Mouse (Mus musculus): ENCODE measurements around the gene Ndufa11.

Gene Ndufa11

DNA sequence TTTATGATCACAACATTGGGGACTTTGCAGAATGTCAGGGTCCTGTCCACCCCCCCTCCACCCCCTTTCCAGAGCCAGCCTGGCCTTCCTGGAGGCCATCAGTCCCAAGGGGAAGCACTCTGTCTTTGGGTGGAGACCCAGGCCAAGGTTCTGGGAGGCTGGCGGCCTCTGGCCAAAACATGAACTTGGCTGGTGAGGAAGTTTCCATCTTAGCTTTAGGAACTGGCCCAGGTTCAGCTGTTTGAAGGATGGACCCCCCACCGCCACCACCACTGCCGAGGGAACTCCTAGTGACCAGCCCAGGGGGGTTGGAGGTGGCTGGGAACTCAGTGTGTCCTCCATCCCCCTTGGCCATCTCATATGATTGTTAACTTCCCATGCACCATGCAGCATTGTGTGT is 43.5 kb downstream of the Ndufa11 start:
- no peak for DNase-seq

DNA sequence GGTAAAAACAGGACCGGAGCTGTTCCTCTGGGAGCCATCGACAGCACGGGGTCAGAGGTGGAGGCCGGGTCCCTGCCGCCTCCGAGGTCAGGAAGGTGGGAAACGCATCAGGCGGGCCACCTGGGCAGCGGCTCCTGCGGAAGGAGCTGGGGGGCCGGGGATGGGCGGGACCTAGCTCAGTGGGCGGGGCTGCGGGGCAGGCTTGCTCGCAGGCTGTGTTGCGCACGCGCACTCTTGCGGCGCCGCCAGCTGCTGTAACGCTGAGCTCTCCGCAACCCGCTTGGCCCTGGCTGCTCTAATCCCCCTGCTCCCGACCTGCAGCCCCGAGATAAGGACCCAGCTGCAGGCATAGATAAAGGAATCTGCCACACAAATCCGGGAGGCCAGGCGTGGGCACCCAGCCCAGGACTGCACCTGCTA is 44.4 kb downstream of the Ndufa11 start:
- DNase-seq: peak; percentile 94

DNA sequence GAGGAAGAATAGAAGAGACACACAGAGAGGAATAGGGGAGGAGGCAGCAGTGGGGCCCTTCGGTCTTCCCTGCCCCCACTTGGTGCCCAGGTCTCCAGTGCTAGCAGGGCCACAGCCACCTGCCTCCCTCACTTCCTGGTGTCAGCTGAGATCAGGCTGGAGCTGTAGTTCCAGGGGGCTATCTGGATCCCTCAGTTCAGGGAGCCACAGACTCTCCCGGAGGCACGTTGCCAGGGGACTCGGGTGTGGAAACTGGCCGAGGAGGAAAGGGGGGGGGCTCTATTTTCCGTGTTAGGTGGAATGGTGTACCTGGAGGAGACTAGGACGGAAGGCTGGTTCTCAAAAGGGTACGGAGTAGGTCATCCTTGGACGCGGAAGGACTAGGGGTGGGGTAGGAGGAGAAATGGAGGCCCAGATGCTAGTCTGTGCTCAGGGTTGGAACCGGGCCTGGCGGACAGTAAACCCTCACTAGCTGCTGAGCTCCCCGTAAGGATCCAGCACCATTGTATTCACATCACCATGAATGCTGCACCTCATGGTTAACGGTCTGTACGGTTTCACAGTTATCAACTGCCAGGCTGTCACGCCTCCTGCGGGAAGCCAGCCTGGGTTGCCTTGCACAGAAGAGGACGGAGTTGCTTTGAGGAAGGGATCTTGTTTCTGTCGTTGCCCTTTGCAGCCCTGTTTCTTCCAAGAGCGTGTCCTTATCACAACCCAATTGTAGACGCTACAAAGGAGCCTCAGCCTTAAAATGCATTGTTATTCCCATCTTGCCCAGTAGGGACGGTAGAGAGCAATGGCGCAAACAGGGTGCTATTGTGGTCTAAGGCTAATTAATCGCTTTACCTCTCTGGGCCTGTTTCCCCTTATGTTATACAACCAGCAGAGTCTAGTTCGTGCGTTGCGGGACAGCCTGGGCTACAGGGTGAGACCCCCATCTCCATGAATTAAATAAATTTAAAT is 45.5 kb downstream of the Ndufa11 start:
- peak; percentile 72 for DNase-seq

- DNase-seq: no peak
Observed at GRCm38 (mm10) chr17:56763741-56764250, 46.2 kb downstream of the Ndufa11 start.

DNA sequence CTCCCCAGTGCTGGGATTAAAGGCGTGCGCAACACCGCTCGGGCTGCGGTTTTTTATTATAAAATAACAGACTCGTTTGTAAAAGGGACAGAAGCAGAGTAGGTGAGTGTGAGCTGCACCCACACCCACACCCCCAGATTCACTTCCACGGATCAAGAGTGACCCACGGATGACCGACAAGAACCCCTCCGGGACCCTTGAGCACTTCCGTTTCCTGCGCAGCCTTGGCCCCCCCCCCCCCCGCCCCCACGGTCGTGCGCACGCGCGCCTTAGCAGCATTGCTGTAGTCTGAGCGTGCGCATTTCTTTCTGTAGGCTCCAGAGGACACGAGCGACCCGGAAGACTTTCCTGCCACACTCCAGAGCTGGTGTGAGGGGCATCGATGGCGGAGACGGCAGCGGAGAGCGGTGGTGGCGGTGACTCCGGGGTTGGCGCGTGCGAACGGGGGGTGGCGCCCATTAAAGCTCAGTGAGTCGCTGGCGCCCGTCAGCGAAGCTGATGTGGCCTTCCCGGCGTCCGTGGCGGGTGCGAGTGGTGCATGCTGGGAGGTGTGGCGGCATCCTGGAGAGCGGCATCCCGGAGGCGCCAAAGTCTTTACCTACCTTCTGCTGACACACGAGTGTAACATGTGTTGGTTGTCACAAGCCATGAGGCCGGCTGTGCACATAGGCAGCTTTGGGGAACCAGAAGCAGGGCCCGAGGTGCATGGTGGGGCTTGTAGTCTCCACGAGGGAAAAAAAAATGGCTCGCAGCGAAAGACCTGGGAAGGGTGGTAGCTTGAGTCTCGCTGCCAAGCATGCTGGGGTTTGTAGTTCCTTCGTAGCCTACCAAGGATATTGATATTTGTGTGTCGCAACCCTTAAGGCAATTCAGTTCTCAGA is 47.1 kb downstream of the Ndufa11 start, which contains the start of gene Dus3l:
Gene Dus3l, plus strand, starts transcription at position 284 of the 881 bp plus-strand sequence.
- DNase-seq: peak; percentile 92

DNA sequence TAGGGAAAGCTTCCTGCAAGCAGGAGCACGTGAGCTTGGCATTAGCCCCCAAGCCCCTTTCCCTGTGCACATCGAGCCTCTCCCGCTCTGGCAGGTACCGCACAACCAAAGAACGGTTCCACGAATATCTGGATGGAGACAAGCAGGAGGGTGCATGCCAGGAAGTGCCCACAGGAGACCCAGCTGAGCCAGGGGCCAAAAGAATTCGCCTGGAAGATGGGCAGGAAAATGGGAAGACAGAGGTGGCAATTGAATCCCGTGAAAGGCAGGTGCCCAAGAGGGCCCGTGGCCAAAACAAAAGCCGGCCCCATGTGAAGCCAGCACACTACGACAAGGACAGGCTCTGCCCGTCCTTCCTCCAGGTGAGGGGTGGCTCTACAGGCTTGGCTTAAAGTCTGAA is 47.9 kb downstream of the Ndufa11 start:
- no peak for DNase-seq

DNA sequence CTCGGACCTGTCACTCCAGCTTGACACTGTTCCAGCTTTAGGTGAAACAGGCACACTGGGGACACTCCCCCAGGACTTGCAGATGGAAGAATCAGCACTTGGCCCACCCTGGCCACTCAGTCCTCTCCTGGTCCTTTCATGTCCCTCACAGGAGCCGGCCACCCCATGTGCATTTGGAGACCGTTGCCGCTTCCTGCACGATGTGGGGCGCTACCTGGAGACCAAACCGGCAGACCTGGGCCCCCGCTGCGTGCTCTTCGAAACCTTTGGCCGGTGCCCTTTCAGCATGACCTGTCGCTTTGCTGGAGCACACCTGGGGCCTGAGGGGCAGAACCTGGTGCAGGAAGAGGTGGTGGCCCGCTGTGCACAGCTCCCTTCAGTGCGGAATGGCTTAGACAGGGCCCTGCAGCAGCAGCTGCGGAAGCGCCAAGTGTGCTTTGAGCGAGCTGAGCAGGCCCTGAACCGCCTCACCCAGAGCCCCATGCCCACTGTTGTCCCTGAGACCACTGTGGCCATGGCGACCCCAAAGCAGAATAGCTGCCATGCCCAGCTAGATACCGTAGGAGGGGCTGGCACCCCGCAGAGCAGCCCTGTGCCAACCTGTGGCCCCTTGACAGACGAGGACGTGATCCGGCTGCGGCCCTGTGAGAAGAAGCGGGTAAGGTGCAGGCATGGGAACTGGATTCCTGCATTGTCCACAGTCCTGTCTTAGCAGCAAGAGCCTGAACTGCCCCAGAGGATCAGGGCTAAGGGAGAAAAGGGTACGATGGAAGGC is 49.3 kb downstream of the Ndufa11 start:
- DNase-seq: no peak

DNA sequence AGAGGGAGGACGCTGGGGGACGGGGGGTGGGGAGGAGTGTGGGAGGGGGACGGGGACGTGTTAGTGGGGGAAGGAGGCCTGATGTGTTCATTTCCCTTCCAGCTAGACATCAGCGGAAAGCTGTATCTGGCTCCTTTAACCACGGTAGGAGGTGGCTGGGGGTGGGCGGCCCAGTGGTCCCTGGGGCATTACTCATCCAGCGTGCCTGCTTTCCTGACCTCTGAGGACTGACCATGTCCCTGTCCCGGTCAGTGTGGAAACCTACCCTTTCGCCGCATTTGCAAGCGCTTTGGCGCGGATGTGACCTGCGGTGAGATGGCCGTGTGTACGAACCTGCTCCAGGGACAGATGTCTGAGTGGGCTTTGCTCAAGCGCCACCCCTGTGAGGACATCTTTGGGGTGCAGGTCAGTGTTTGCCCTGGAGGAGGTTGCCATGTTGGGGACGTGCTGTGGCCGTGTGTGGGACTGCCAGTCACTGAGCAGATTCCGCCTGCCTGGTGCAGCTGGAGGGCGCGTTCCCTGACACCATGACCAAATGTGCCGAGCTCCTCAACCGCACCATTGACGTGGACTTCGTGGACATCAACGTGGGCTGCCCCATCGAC is 50.1 kb downstream of the Ndufa11 start:
- no peak for DNase-seq

GRCm38 (mm10) chr17:56768941-56769340 is 51.4 kb downstream of the Ndufa11 start:
- DNase-seq: no peak

GRCm38 (mm10) chr17:56769950-56770349 is 52.4 kb downstream of the Ndufa11 start, which contains the start of gene Prr22:
TSS of gene Prr22 (plus strand) at chr17:56770250.
- no peak for DNase-seq

Data from thymus, postnatal 25 days (tissue).